Mouse (Mus musculus): Measurements from ENCODE around the gene Olfr338.
"Not testable (repeated sequence)": the region's sequence is repeated elsewhere in the genome, so short reads cannot be mapped to it uniquely, and the experiment has no call there.

Olfr338 gene

DNA sequence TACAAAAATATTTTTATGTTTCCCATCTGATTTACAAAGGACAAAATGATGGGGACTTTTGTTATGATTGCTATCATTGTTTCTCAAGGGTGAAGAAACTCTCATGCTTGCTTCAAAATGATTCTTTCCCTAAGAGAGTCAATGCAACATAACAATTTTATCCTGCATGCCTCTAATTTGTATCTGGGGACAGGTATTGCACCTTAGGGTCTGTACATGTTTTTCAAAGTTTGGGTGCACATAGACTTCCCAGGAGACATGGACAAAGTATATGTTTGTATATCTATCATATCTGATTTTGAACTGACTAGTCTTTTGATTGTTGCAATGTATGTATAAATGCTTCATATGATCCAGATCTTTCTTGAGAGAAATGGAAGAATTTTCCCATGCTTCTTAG is at the start of gene Olfr338:
TSS of gene Olfr338 (plus strand) at position 301 of the 400 bp plus-strand sequence.
- DNase-seq, result no peak

GRCm38 (mm10) chr2:36415174-36415573 is 41.9 kb downstream of the Olfr338 start:
- DNase-seq, result not testable (repeated sequence)

DNA sequence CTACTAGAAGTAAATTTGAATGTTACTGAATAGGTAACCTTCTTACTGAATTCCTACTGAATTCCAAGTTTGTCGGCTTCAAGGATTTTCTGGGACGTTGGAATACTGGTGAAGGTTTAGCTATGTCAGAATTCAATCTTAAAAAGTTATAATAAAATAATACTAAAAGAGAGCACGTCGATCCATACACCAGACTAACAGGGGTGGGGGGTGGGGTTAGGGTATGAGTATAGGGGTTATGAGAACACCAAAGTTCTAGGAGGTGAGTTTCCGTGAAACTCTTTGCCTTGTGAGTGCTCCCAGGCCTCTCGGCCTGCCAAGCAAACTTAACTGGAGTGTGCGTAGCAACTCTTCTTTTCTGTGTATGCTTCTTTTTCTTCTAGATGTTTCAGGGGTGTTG is 42.3 kb downstream of the Olfr338 start:
- DNase-seq, result not testable (repeated sequence)

DNA sequence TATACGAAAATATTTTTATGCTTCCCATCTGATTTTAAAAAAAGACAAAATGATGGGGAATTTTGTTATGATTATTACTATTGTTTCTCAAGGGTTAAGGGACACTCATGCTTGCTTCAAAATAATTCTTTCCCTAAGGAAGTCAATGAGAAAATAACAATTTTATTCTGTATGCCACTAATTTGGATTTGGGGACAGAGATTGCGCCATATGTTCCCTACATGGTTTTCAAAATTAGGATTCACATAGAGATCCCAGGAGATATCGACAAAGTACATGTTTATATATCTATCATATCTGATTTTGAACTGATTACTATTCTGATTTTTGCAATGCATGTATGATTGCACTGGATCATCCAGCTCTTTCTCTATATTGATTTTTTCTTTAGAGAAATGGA is 45.3 kb downstream of the Olfr338 start, which contains the start of gene Olfr339:
TSS of gene Olfr339 (plus strand) at position 301 of the 400 bp plus-strand sequence.
- DNase-seq, result no peak

Data from kidney, postnatal 36 days (tissue).